Mouse (Mus musculus) mouse trophoblast stem cell (cell line): ENCODE measurements at regions not wholly inside any gene's neighbourhood (a gene's known extent, or its start where the extent isn't known, plus 50 kb on each side); places are given as distances from the start of the nearest gene placed in this dataset.

Source experiments
- in situ Hi-C, 2 experiments: fragments of 300-500 bp; cut with MseI, MboI; formaldehyde crosslinking; loops; 2 replicates in 1 of 2; 3 replicates in 1 of 2; pipeline ENCODE4 v1.15.1; 2025

- in situ Hi-C loops: no loop called here
Observed at GRCm38 (mm10) chr11:19747097-19747972, 176.8 kb upstream of the Spred2 start.

DNA sequence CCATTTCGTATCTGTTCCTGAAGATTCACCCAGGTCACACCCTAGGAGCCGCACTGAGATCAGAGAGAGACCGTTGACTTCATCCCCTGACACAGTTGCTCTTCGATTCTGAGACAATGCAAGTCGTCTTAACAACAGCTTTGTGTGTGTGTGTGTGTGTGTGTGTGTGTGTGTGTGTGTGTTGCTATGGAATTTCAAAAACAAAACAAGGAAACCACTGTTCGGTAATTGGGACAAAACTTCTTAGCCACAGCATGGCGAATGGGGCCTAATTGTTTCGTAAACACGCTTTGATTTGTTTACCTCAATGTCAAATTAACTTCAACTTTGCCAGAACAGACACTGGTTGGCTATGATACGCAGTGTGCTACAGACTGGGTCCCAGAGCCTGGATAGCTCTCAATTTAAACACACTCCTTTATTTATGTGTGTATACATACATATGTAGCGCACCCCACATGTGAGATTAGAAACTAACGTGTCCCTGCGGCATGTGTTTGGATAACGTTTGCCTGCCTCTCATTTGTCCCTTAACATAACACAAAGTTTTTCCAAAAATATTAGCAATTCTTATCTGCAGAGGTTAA lies 176.1 kb upstream of the Spred2 start:
- in situ Hi-C loops: no loop called here

- in situ Hi-C loops: loop anchor here in 1 of 2 experiments (25.0 kb wide), 1 partner anchor 897 kb away; no protein-coding TSS in a partner anchor
Observed at GRCm38 (mm10) chr11:19758892-19759291, 165.3 kb upstream of the Spred2 start.

DNA sequence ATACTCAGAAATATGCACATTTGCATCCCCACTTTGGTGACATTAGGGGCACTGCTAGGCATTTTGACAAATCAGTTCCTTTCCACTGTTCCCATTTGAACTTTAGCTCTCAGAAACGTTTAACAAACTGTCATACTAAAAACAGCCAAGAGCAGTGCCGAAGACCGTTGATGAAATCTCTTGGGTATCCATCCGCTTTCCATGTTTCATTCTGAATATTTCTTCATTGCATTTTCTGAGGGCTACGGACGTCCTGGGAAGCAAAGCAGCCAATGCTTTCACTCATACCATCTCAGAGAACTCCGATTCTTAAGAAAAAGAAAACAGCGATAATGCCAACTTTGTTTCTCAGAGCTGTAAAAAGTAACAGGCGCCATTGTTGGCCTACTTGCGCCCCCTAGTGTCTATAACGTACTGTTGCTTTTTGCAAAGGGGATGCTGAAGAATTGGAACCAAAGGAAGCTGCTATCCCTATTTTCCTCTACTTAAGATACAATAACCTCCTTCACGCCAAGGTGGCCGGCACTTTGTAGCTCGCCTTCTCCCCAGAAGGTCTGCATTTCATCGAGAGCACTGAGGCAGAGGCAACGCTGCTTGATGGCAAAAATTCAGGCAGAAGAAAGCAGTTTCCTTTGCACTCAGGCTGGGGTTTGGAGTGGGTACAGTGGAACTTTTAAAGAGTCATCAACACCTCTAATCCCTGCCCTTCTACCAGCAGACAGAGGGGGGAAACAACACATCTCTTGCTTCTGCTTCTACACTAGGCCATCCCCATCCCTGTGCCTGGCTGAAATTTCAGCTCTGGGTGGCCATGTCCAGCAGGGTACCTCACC lies 163.1 kb upstream of the Spred2 start:
- in situ Hi-C loops: loop anchor here in 1 of 2 experiments (25.0 kb wide), 1 partner anchor 899 kb away; no protein-coding TSS in a partner anchor

- in situ Hi-C loops: loop anchor here in 1 of 2 experiments (25.0 kb wide), 1 partner anchor 899 kb away; no protein-coding TSS in a partner anchor
Observed at GRCm38 (mm10) chr11:19761694-19761976, 162.5 kb upstream of the Spred2 start.

GRCm38 (mm10) chr11:19767316-19767715 lies 156.9 kb upstream of the Spred2 start:
- in situ Hi-C loops: loop anchor here in 1 of 2 experiments (25.0 kb wide), 1 partner anchor 905 kb away; no protein-coding TSS in a partner anchor

- in situ Hi-C loops: loop anchor here in 1 of 2 experiments (25.0 kb wide), 1 partner anchor 906 kb away; no protein-coding TSS in a partner anchor
Observed at GRCm38 (mm10) chr11:19767871-19768270, 156.3 kb upstream of the Spred2 start.

DNA sequence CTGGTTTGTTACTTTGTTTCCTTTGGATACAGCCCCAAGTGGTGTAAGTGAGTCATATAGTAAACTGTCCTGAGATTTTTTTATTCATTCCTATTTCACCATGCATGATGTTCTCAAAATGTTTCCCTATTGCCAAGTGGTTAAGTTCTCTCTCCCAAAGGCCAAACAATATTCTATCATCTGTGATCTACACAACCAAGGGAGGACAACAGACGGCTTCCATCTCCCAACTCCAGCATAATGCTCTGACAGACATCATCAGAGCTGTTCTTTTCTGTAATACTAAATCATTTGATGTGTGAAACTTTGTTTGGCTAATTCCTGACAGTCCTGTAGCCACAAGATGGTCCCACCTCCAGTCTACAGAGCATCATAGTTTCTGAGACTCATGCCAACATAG lies 155.2 kb upstream of the Spred2 start:
- in situ Hi-C loops: loop anchor here in 1 of 2 experiments (25.0 kb wide), 1 partner anchor 907 kb away; no protein-coding TSS in a partner anchor

DNA sequence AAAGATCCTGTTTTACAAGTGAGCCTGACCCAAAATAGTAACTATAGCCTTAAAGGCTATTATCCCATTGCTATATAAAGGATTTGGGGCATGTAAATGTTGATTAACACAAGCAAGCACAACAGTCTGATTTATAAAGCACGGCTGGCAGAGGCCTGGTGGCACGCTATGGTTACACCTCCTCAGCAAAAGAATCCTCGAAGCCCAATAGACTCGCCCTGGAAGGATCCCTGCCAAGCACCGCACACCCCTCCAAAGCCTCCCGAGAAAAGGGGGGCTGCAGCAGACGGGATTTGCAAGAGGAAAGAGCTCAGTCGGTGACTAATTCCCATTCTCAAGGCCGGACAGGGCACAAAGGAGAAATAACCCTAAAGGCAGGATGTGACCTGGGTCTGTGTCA lies 150.2 kb upstream of the Spred2 start:
- in situ Hi-C loops: loop anchor here in 1 of 2 experiments (25.0 kb wide), 1 partner anchor 912 kb away; no protein-coding TSS in a partner anchor

GRCm38 (mm10) chr11:19775741-19776140 lies 148.4 kb upstream of the Spred2 start:
- in situ Hi-C loops: no loop called here

- in situ Hi-C loops: no loop called here
Observed at GRCm38 (mm10) chr11:19776473-19777200, 147.5 kb upstream of the Spred2 start.

GRCm38 (mm10) chr11:19778191-19778590 lies 146.0 kb upstream of the Spred2 start:
- in situ Hi-C loops: no loop called here

GRCm38 (mm10) chr11:19785110-19785509 lies 139.1 kb upstream of the Spred2 start:
- in situ Hi-C loops: no loop called here

DNA sequence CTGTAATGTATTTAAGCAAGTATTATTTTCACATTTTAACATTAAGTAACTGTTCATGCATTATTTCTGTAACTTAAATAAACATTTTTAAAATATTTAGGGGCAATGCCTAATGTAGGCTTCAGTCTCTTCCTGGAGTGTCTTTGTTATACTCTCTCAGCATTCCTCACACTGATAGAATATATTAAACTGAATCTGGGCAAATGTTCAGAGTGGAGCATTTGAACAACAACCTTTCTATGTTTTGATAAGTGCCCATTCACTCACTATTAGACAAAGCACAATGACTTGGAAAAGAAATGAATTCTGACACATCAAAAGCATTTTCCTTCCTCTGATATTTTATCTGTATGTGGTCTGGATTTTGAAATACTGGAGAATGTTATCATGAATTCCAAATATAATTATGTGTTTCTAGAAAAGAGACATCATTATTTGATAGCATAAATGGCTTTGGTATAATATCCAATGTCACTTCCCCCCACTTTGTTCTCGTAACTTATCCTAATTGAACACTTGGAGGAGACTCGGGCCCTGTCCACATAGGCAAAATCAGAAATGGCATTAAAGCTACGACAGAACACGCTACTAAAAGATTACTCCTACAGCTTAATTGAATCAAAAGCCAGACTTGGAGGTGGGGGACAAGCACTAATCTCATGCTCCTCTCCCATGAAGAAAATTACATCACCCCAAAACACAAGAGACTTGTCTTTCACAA lies 127.1 kb upstream of the Spred2 start:
- in situ Hi-C loops: no loop called here

DNA sequence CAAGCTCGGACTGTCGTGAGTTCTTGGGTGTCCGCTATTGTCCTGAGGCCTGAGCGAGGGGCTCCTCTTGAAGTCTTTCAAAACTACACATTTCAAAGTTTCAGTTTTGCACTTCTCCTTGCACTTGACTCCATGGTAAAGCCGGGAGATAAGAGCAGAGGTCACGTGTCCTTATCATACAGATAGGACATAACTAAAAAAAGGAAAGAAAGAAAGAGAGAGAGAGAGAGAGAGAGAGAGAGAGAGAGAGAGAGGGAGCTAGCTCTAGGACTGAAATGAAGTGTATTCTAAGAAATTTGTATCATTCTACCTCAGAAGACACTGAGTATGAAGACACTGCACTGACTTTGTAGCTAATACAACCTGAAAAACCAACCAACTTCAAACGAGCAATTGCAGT lies 114.8 kb upstream of the Spred2 start:
- in situ Hi-C loops: no loop called here

- in situ Hi-C loops: no loop called here
Observed at GRCm38 (mm10) chr11:19811271-19811991, 112.7 kb upstream of the Spred2 start.

GRCm38 (mm10) chr11:19811992-19812690 lies 112.0 kb upstream of the Spred2 start:
- in situ Hi-C loops: no loop called here

- in situ Hi-C loops: no loop called here
Observed at GRCm38 (mm10) chr11:19813549-19813948, 110.6 kb upstream of the Spred2 start.

GRCm38 (mm10) chr11:19822991-19823390 lies 101.2 kb upstream of the Spred2 start:
- in situ Hi-C loops: loop anchor here (5.0 kb wide), 2 partner anchors 224 to 234 kb away; no protein-coding TSS in a partner anchor
